Mouse (Mus musculus) bone marrow, adult 2 months (tissue): ENCODE measurements around the gene Vav3. TPM values are rescaled to one million over a fixed set of nuclear protein-coding genes. Genes with fewer than 3 reads are reported as not detected.

Experiments
- H3K27ac ChIP-seq: fragments of 200-500 bp; 2 replicates; pipeline ENCODE4 v1.5.1; 2012; ENCODE audit warnings: low read depth, mild to moderate bottlenecking, control low read depth, inconsistent platforms, low read length; ENCODE audit not compliant: control insufficient read depth, poor library complexity, insufficient read depth
- H3K4me1 ChIP-seq: fragments of 200-500 bp; 2 replicates; pipeline ENCODE4 v1.6.1; 2011; ENCODE audit warnings: low read length; ENCODE audit not compliant: control insufficient read depth, insufficient read depth
- H3K4me3 ChIP-seq: fragments of 200-500 bp; replicated peaks from 2 replicates; pipeline ENCODE3; 2011; ENCODE audit warnings: mild to moderate bottlenecking, low read depth, low read length, control low read depth; ENCODE audit not compliant: control insufficient read depth
- CTCF ChIP-seq: fragments of 200-500 bp; IDR thresholded peaks from 2 replicates; pipeline ENCODE4 v1.5.1; 2011; ENCODE audit warnings: low read length, control low read depth; ENCODE audit not compliant: control insufficient read depth, insufficient read depth
- POLR2A ChIP-seq: fragments of 200-500 bp; IDR thresholded peaks from 2 replicates; pipeline ENCODE4 v1.6.1; 2011; ENCODE audit warnings: low read depth, mild to moderate bottlenecking, control low read depth, low read length, borderline replicate concordance; ENCODE audit not compliant: control insufficient read depth
- WGBS: fragments of 180-500 bp; shearing (Covaris S2); methylation state at CpG from one replicate; pipeline ENCODE4 v1.1.7; 2018; 5-methylcytosine and 5-hydroxymethylcytosine counted together
- polyA plus RNA-seq: library from polyadenylated mRNA; stranded (reverse); fragments of >200 nt; gene quantifications from 2 replicates; pipeline ENCODE4 v1.2.4, GENCODE M21; 2011; ENCODE audit warnings: low replicate concordance; ENCODE audit not compliant: missing spikeins, insufficient read depth, insufficient read length

Gene Vav3
- polyA plus RNA-seq, 1 experiment, result 12.7 TPM

- 81% methylated on average over 4 of the region's 4 CpGs for WGBS
- Histone ChIP-seq H3K27ac (no peak overlapping the region), H3K4me1 (no peaks in the 10 kb centered on the region), H3K4me3 (no peak overlapping the region)
- no peak for TF ChIP-seq CTCF
- no peak for TF ChIP-seq POLR2A
These were observed 295.6 kb downstream of the Vav3 start for GRCm38 (mm10) chr3:109636045-109636444.

DNA sequence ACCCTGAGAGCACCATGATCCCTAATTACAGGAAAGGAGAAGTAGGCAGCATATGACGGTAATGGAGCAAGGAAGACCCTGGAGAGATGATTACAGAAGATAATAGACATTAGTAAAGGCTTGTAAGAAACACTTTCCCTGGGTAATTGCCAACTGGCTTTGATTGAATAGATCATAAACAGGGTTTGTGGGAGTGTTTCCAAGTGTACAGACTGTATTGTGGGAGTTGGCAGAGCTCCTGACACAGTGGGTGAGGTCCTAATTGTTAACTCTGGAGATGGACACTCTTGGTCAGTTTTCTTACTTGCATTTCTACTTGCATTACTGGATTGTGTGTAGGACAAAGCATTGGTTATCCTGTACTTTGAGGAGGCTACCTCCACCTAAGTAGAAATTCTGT lies 298.9 kb downstream of the Vav3 start:
- no peak overlapping the region for H3K4me3 ChIP-seq
- no peak overlapping the region for H3K27ac ChIP-seq
- H3K4me1 ChIP-seq, result no peaks in the 10 kb centered on the region
- TF ChIP-seq CTCF (no peak), POLR2A (no peak)
- WGBS, result 73% methylated on average over 1 of the region's 1 CpGs

GRCm38 (mm10) chr3:109640796-109641195 lies 300.3 kb downstream of the Vav3 start:
- WGBS, result 88% methylated on average over 4 of the region's 4 CpGs
- TF ChIP-seq POLR2A (no peak), CTCF (no peak)

DNA sequence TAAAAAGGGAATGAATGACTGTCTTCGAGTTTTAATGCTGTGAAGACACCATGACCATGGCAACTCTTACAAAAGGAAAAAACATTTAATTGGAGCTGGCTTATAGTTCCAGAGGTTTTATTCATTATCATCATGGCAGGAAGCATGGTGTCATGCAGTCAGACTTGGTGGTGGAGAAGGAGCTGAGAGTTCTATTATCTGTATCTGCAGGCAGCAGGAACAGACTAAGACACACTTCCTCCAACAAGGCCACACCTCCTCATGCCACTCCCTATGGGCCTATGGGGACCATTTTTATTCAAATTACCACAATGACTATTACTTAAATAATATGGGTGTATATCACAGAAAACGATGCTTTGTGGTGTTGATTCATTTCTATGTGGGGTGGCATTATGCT lies 307.8 kb downstream of the Vav3 start:
- WGBS, result 66% methylated on average over 2 of the region's 2 CpGs
- no peak overlapping the region for H3K4me3 ChIP-seq
- TF ChIP-seq CTCF (no peak), POLR2A (no peak)
- H3K27ac ChIP-seq, result no peak overlapping the region
- H3K4me1 ChIP-seq, result no peaks in the 10 kb centered on the region

More at GRCm38 (mm10) chr3:109640796-109641195, 300.3 kb downstream of the Vav3 start:
- H3K4me3 ChIP-seq, result no peak overlapping the region
- no peaks in the 10 kb centered on the region for H3K4me1 ChIP-seq
- H3K27ac ChIP-seq, result no peak overlapping the region

- Histone ChIP-seq H3K4me1 (no peaks in the 10 kb centered on the region), H3K27ac (no peak overlapping the region), H3K4me3 (no peak overlapping the region)
- WGBS, result 84% methylated on average over 3 of the region's 3 CpGs
- no peak for TF ChIP-seq POLR2A
- TF ChIP-seq CTCF, result no peak
These were observed 311.0 kb downstream of the Vav3 start for GRCm38 (mm10) chr3:109651479-109651878.

GRCm38 (mm10) chr3:109652860-109653631 lies 312.6 kb downstream of the Vav3 start:
- Histone ChIP-seq H3K4me3 (no peak overlapping the region), H3K4me1 (no peaks in the 10 kb centered on the region), H3K27ac (no peak overlapping the region)
- 86% methylated on average over 12 of the region's 12 CpGs for WGBS
- TF ChIP-seq CTCF (no peak), POLR2A (no peak)

- no peak overlapping the region for H3K27ac ChIP-seq
- TF ChIP-seq CTCF (no peak), POLR2A (no peak)
- no peaks in the 10 kb centered on the region for H3K4me1 ChIP-seq
- H3K4me3 ChIP-seq, result no peak overlapping the region
- WGBS, result 93% methylated on average over 4 of the region's 4 CpGs
These were observed 313.9 kb downstream of the Vav3 start for GRCm38 (mm10) chr3:109654386-109654785.

- Histone ChIP-seq H3K4me1 (no peaks in the 10 kb centered on the region), H3K4me3 (no peak overlapping the region), H3K27ac (no peak overlapping the region)
- TF ChIP-seq CTCF (no peak), POLR2A (no peak)
- WGBS, result 81% methylated on average over 4 of the region's 4 CpGs
These were observed 331.3 kb downstream of the Vav3 start for GRCm38 (mm10) chr3:109671716-109672115.
